Mouse (Mus musculus) embryonic facial prominence, embryonic 10.5 days (tissue): ENCODE results near the gene Tenm2. TPM values are rescaled to one million over a fixed set of nuclear protein-coding genes. Genes with fewer than 3 reads are reported as not detected.

Source experiments
- DNase-seq: peaks from one replicate; pipeline ENCODE4 v3.0.0-alpha.2; 2017; ENCODE audit warnings: low spot score
- H3K27ac ChIP-seq: fragments of 300-500 bp; sonication (generic); replicated peaks from 2 replicates; pipeline ENCODE4 v1.5.1; 2016; ENCODE audit warnings: mild to moderate bottlenecking
- H3K27me3 ChIP-seq: fragments of 300-500 bp; sonication (generic); replicated peaks from 2 replicates; pipeline ENCODE4 v1.6.1; 2016; ENCODE audit warnings: low read depth, mild to moderate bottlenecking; ENCODE audit not compliant: poor library complexity, severe bottlenecking
- H3K36me3 ChIP-seq: fragments of 300-500 bp; sonication (generic); replicated peaks from 2 replicates; pipeline ENCODE4 v1.6.1; 2016; ENCODE audit warnings: mild to moderate bottlenecking, moderate library complexity
- H3K4me1 ChIP-seq: fragments of 300-500 bp; sonication (generic); 2 replicates; pipeline ENCODE4 v1.6.1; 2016
- H3K4me3 ChIP-seq: fragments of 300-500 bp; sonication (generic); 2 replicates; pipeline ENCODE4 v1.5.1; 2016; ENCODE audit warnings: mild to moderate bottlenecking, moderate library complexity
- H3K9me3 ChIP-seq: fragments of 300-500 bp; sonication (generic); 2 replicates; pipeline ENCODE4 v1.6.1; 2016; ENCODE audit warnings: mild to moderate bottlenecking
- WGBS: fragments of 180-500 bp; shearing (Covaris S2); methylation state at CpG from one replicate; pipeline ENCODE4 v1.1.7; 2016; 5-methylcytosine and 5-hydroxymethylcytosine counted together
- polyA plus RNA-seq: library from polyadenylated mRNA; unstranded; fragments of >200 nt; fragmentation: Nextera tagmentation; extraction: Ambion mirVana; gene quantifications from 2 replicates; pipeline ENCODE4 v1.2.1, GENCODE M21; 2016

The Tenm2 gene
- polyA plus RNA-seq, 1 experiment from 2014 or later = 1.8 TPM

GRCm38 (mm10) chr11:36676446-36677284, 559.1 kb downstream of the Tenm2 start:
- Histone ChIP-seq H3K27me3 (peaks cover 11% of the 10 kb centered on the region), H3K4me3 (peak overlapping the region; percentile 60), H3K4me1 (peaks cover 23% of the 10 kb centered on the region), H3K36me3 (no peaks in the 10 kb centered on the region), H3K27ac (peak overlapping the region; percentile 89; the same call in 1 of the 2 replicates), H3K9me3 (no peaks in the 10 kb centered on the region)
- DNase-seq = no peak
- 49% methylated on average over 16 of the region's 16 CpGs for WGBS

GRCm38 (mm10) chr11:36674902-36675422, 560.8 kb downstream of the Tenm2 start:
- Histone ChIP-seq H3K4me3 (no peak overlapping the region), H3K27ac (no peak overlapping the region), H3K4me1 (peaks cover 23% of the 10 kb centered on the region), H3K9me3 (no peaks in the 10 kb centered on the region), H3K36me3 (no peaks in the 10 kb centered on the region), H3K27me3 (peaks cover 11% of the 10 kb centered on the region)
- 90% methylated on average over 4 of the region's 4 CpGs for WGBS
- no peak for DNase-seq

- Histone ChIP-seq H3K4me3 (no peak overlapping the region), H3K9me3 (no peaks in the 10 kb centered on the region), H3K27me3 (peaks cover 11% of the 10 kb centered on the region), H3K4me1 (peaks cover 19% of the 10 kb centered on the region), H3K27ac (no peak overlapping the region), H3K36me3 (no peaks in the 10 kb centered on the region)
- DNase-seq = no peak
- 63% methylated on average over 5 of the region's 5 CpGs for WGBS
These were observed 561.6 kb downstream of the Tenm2 start for GRCm38 (mm10) chr11:36674141-36674540.

GRCm38 (mm10) chr11:36671196-36671595, 564.6 kb downstream of the Tenm2 start:
- Histone ChIP-seq H3K27ac (no peak overlapping the region), H3K4me3 (no peak overlapping the region), H3K4me1 (peaks cover 6% of the 10 kb centered on the region), H3K27me3 (peaks cover 5% of the 10 kb centered on the region), H3K36me3 (no peaks in the 10 kb centered on the region), H3K9me3 (no peaks in the 10 kb centered on the region)
- no peak for DNase-seq
- WGBS = 90% methylated on average over 9 of the region's 9 CpGs

- Histone ChIP-seq H3K4me1 (peaks cover 12% of the 10 kb centered on the region), H3K4me3 (no peak overlapping the region), H3K27ac (no peak overlapping the region), H3K9me3 (no peaks in the 10 kb centered on the region), H3K27me3 (no peaks in the 10 kb centered on the region), H3K36me3 (no peaks in the 10 kb centered on the region)
- no peak for DNase-seq
- WGBS = 85% methylated on average over 1 of the region's 1 CpGs
These were observed 571.7 kb downstream of the Tenm2 start for GRCm38 (mm10) chr11:36664026-36664425.

- Histone ChIP-seq H3K4me3 (no peak overlapping the region), H3K27ac (no peak overlapping the region), H3K36me3 (no peaks in the 10 kb centered on the region), H3K4me1 (peaks cover 12% of the 10 kb centered on the region), H3K9me3 (no peaks in the 10 kb centered on the region), H3K27me3 (no peaks in the 10 kb centered on the region)
- 69% methylated on average over 3 of the region's 3 CpGs for WGBS
- DNase-seq = no peak
These were observed 572.2 kb downstream of the Tenm2 start for GRCm38 (mm10) chr11:36663571-36663970.

GRCm38 (mm10) chr11:36653656-36654323, 582.0 kb downstream of the Tenm2 start:
- Histone ChIP-seq H3K36me3 (no peaks in the 10 kb centered on the region), H3K4me1 (no peaks in the 10 kb centered on the region), H3K27me3 (no peaks in the 10 kb centered on the region), H3K27ac (no peak overlapping the region), H3K9me3 (no peaks in the 10 kb centered on the region), H3K4me3 (no peak overlapping the region)
- 89% methylated on average over 9 of the region's 9 CpGs for WGBS
- DNase-seq = no peak

GRCm38 (mm10) chr11:36647179-36647578, 588.6 kb downstream of the Tenm2 start:
- no peak overlapping the region for H3K4me3 ChIP-seq
- WGBS = 80% methylated on average over 1 of the region's 1 CpGs
- no peaks in the 10 kb centered on the region for H3K4me1 ChIP-seq
- H3K27ac ChIP-seq = no peak overlapping the region
- DNase-seq = no peak
- H3K27me3 ChIP-seq = no peaks in the 10 kb centered on the region
- H3K36me3 ChIP-seq = no peaks in the 10 kb centered on the region
- no peaks in the 10 kb centered on the region for H3K9me3 ChIP-seq

GRCm38 (mm10) chr11:36635082-36635481, 600.7 kb downstream of the Tenm2 start:
- H3K36me3 ChIP-seq = no peaks in the 10 kb centered on the region
- no peak for DNase-seq
- H3K4me3 ChIP-seq = no peak overlapping the region
- H3K27ac ChIP-seq = no peak overlapping the region
- WGBS = 63% methylated on average over 6 of the region's 6 CpGs
- H3K9me3 ChIP-seq = no peaks in the 10 kb centered on the region
- no peaks in the 10 kb centered on the region for H3K27me3 ChIP-seq
- H3K4me1 ChIP-seq = no peaks in the 10 kb centered on the region

- no peak for DNase-seq
- H3K27me3 ChIP-seq = no peaks in the 10 kb centered on the region
- no peak overlapping the region for H3K4me3 ChIP-seq
- no peaks in the 10 kb centered on the region for H3K9me3 ChIP-seq
- no peak overlapping the region for H3K27ac ChIP-seq
- H3K36me3 ChIP-seq = no peaks in the 10 kb centered on the region
- H3K4me1 ChIP-seq = no peaks in the 10 kb centered on the region
These were observed 603.6 kb downstream of the Tenm2 start for GRCm38 (mm10) chr11:36632201-36632600.

- no peaks in the 10 kb centered on the region for H3K9me3 ChIP-seq
- no peaks in the 10 kb centered on the region for H3K36me3 ChIP-seq
- H3K4me1 ChIP-seq = no peaks in the 10 kb centered on the region
- WGBS = 77% methylated on average over 6 of the region's 6 CpGs
- no peak for DNase-seq
- H3K4me3 ChIP-seq = no peak overlapping the region
- H3K27ac ChIP-seq = no peak overlapping the region
- no peaks in the 10 kb centered on the region for H3K27me3 ChIP-seq
These were observed 622.0 kb downstream of the Tenm2 start for GRCm38 (mm10) chr11:36613807-36614206.

GRCm38 (mm10) chr11:36604815-36605382, 630.9 kb downstream of the Tenm2 start:
- no peaks in the 10 kb centered on the region for H3K36me3 ChIP-seq
- no peak overlapping the region for H3K27ac ChIP-seq
- DNase-seq = peak; percentile 9
- H3K27me3 ChIP-seq = no peaks in the 10 kb centered on the region
- no peak overlapping the region for H3K4me3 ChIP-seq
- H3K9me3 ChIP-seq = no peaks in the 10 kb centered on the region
- WGBS = 38% methylated on average over 8 of the region's 8 CpGs
- H3K4me1 ChIP-seq = peaks cover 8% of the 10 kb centered on the region
